10 mouse cellular contexts compared by ENCODE assay signal in genomic region chr5:29826780-29827179, GRCm38 (mm10).
DNase-seq lines count a peak whose midpoint lies in the region; ATAC-seq and TF ChIP-seq lines count a peak whose summit lies in the region.
"Had no signal": no experiment of that assay in that cellular context is flagged by ENCODE, and none has a peak within 500 bp of the region (broad histone marks: within the 10 kb centered on the region; RNA-seq: fewer than 3 reads in every experiment).

No protein-coding gene starts in this region.

- no peak for TF ChIP-seq CTCF in heart, postnatal 0 days (IDR thresholded peaks at IDR 0.05; ENCODE audit: low read depth)

- H3K27me3 ChIP-seq in embryonic facial prominence, embryonic 13.5 days, result peaks cover 9% of the 10 kb centered on the region
- H3K27me3 ChIP-seq in heart, postnatal 0 days (ENCODE audit: control insufficient read depth, insufficient read depth, low read length), result no peaks in the 10 kb centered on the region
- H3K27me3 ChIP-seq in limb, embryonic 15.5 days, result no peaks in the 10 kb centered on the region
- no peaks in the 10 kb centered on the region for H3K27me3 ChIP-seq in intestine, embryonic 16.5 days (replicated peaks; ENCODE audit: control insufficient read depth, insufficient read depth, low read length)

- H3K4me2 ChIP-seq in embryonic facial prominence, embryonic 13.5 days, result no peak overlapping the region
- no peak overlapping the region for H3K4me2 ChIP-seq in heart, postnatal 0 days (ENCODE audit: low read depth, low read length)
- no peak overlapping the region for H3K4me2 ChIP-seq in limb, embryonic 15.5 days
- no peak overlapping the region for H3K4me2 ChIP-seq in intestine, embryonic 16.5 days (ENCODE audit: low read depth, low read length)

- no peaks in the 10 kb centered on the region for H3K9me3 ChIP-seq in embryonic facial prominence, embryonic 13.5 days
- H3K9me3 ChIP-seq in heart, postnatal 0 days (replicated peaks; ENCODE audit: control insufficient read depth, low read length), result no peaks in the 10 kb centered on the region
- H3K9me3 ChIP-seq in limb, embryonic 15.5 days, result no peaks in the 10 kb centered on the region
- H3K9me3 ChIP-seq in intestine, embryonic 16.5 days (ENCODE audit: control insufficient read depth, low read length), result no peaks in the 10 kb centered on the region

- TF ChIP-seq EP300 in heart, postnatal 0 days (IDR thresholded peaks at IDR 0.05; ENCODE audit: low read depth), result no peak

- no peak overlapping the region for H3K4me3 ChIP-seq in embryonic facial prominence, embryonic 13.5 days
- H3K4me3 ChIP-seq in heart, postnatal 0 days (ENCODE audit: low read depth, low read length), result no peak overlapping the region
- no peak overlapping the region for H3K4me3 ChIP-seq in limb, embryonic 15.5 days
- H3K4me3 ChIP-seq in intestine, embryonic 16.5 days (ENCODE audit: low read length), result no peak overlapping the region

- H3K9ac ChIP-seq in embryonic facial prominence, embryonic 13.5 days, result no peak overlapping the region
- H3K9ac ChIP-seq in heart, postnatal 0 days (replicated peaks; ENCODE audit: low read depth, low read length), result no peak overlapping the region
- H3K9ac ChIP-seq in limb, embryonic 15.5 days, result no peak overlapping the region
- no peak overlapping the region for H3K9ac ChIP-seq in intestine, embryonic 16.5 days (ENCODE audit: low read depth, low read length)

- peak; percentile 48; the same call in 1 of the 2 replicates for ATAC-seq in embryonic facial prominence, embryonic 13.5 days (ENCODE audit: insufficient number of reproducible peaks, insufficient read depth, low FRiP score, low TSS enrichment, low read depth)
- ATAC-seq in heart, postnatal 0 days (ENCODE audit: insufficient read depth, low read depth), result peak; percentile 79
- 0 out of 2 replicates have a peak, but pooled peaks have one; percentile 48 for ATAC-seq in limb, embryonic 15.5 days (ENCODE audit: insufficient number of reproducible peaks, low FRiP score, low TSS enrichment, low read depth)
- no peak for ATAC-seq in intestine, embryonic 16.5 days

- 16% methylated on average over 4 of the region's 4 CpGs for WGBS in embryonic facial prominence, embryonic 13.5 days
- WGBS in heart, postnatal 0 days, result 19% methylated on average over 4 of the region's 4 CpGs
- WGBS in limb, embryonic 15.5 days, result 27% methylated on average over 4 of the region's 4 CpGs
- WGBS in intestine, embryonic 16.5 days, result 63% methylated on average over 4 of the region's 4 CpGs

- DNase-seq in 416B (ENCODE audit: low read depth), result peak; percentile 32
- DNase-seq in heart, postnatal 0 days (ENCODE audit: low spot score), result peak; percentile 52
- no peak for DNase-seq in yolk sac, embryonic 10.5 days (ENCODE audit: low spot score)
- no peak for DNase-seq in adrenal gland, adult 2 months
- DNase-seq in spleen, adult 12 weeks (ENCODE audit: low spot score), result no peak
- DNase-seq: liver; thymus, postnatal 36 days had no signal

- no peaks in the 10 kb centered on the region for H3K36me3 ChIP-seq in embryonic facial prominence, embryonic 13.5 days
- H3K36me3 ChIP-seq in heart, postnatal 0 days (replicated peaks; ENCODE audit: control insufficient read depth, insufficient read depth, low read length), result no peaks in the 10 kb centered on the region
- no peaks in the 10 kb centered on the region for H3K36me3 ChIP-seq in limb, embryonic 15.5 days
- no peaks in the 10 kb centered on the region for H3K36me3 ChIP-seq in intestine, embryonic 16.5 days (ENCODE audit: control insufficient read depth, insufficient read depth, low read length)

- peaks cover 9% of the 10 kb centered on the region; the same call in 1 of the 2 replicates for H3K4me1 ChIP-seq in embryonic facial prominence, embryonic 13.5 days
- H3K4me1 ChIP-seq in heart, postnatal 0 days (ENCODE audit: control insufficient read depth, insufficient read depth), result 0 out of 2 replicates have a peak, but pooled peaks cover 4% of the 10 kb centered on the region
- no peaks in the 10 kb centered on the region for H3K4me1 ChIP-seq in limb, embryonic 15.5 days
- no peaks in the 10 kb centered on the region for H3K4me1 ChIP-seq in intestine, embryonic 16.5 days (ENCODE audit: control insufficient read depth, insufficient read depth, low read length)

- no peak overlapping the region for H3K27ac ChIP-seq in embryonic facial prominence, embryonic 13.5 days
- H3K27ac ChIP-seq in heart, postnatal 0 days (ENCODE audit: low read depth), result no peak overlapping the region
- H3K27ac ChIP-seq in limb, embryonic 15.5 days, result no peak overlapping the region
- H3K27ac ChIP-seq in intestine, embryonic 16.5 days (ENCODE audit: low read length), result no peak overlapping the region

Comparison
In these comparisons a context has a peak if more than half of its experiments do, and no peak if none do; other contexts are left out.
1. DNase-seq: peak in 416B (single experiment) and heart, postnatal 0 days (single experiment); none in yolk sac, embryonic 10.5 days (single experiment), adrenal gland, adult 2 months (single experiment) and spleen, adult 12 weeks (single experiment).